Mouse (Mus musculus) megakaryocyte, embryonic 14.5 days (primary cell): ENCODE data around the gene Tmem258. TPM values are rescaled to one million over a fixed set of nuclear protein-coding genes. Genes with fewer than 3 reads are reported as not detected.

ENCODE experiments used
- H3K27me3 ChIP-seq: replicated peaks from 2 replicates; pipeline ENCODE3; 2012; ENCODE audit warnings: inconsistent platforms
- H3K36me3 ChIP-seq: replicated peaks from 2 replicates; pipeline ENCODE3; 2012; ENCODE audit warnings: low read length, inconsistent platforms, mixed read lengths
- H3K4me1 ChIP-seq: 2 replicates; pipeline ENCODE4 v1.6.1; 2012; ENCODE audit warnings: inconsistent platforms
- H3K4me3 ChIP-seq: replicated peaks from 2 replicates; pipeline ENCODE3; 2012; ENCODE audit warnings: moderate library complexity, mild to moderate bottlenecking, inconsistent platforms
- H3K9me3 ChIP-seq: 2 replicates; pipeline ENCODE4 v1.6.1; 2012; ENCODE audit warnings: inconsistent platforms
- FLI1 ChIP-seq: IDR thresholded peaks from 2 replicates; pipeline ENCODE4 v1.6.1; 2012; ENCODE audit warnings: low read length, inconsistent platforms, mixed read lengths
- GATA1 ChIP-seq: IDR thresholded peaks from 3 replicates; pipeline ENCODE4 v1.6.1; 2012; ENCODE audit warnings: mixed read lengths, low read length, inconsistent platforms, borderline replicate concordance
- polyA plus RNA-seq: library from polyadenylated mRNA; stranded (reverse); fragments of >175 nt; gene quantifications from 2 replicates; pipeline ENCODE4 v1.2.3, GENCODE M21; 2012; ENCODE audit warnings: low replicate concordance; ENCODE audit not compliant: insufficient read depth

The Tmem258 gene
- polyA plus RNA-seq, 1 experiment: 17.7 TPM

- peaks cover 22% of the 10 kb centered on the region for H3K4me1 ChIP-seq
- no peak overlapping the region for H3K4me3 ChIP-seq
- TF ChIP-seq FLI1 (no peak), GATA1 (no peak)
- no peaks in the 10 kb centered on the region for H3K36me3 ChIP-seq
- no peaks in the 10 kb centered on the region for H3K9me3 ChIP-seq
- H3K27me3 ChIP-seq: peaks cover 61% of the 10 kb centered on the region
Observed at GRCm38 (mm10) chr19:10219593-10219992, 15.8 kb downstream of the Tmem258 start.

- TF ChIP-seq GATA1 (no peak), FLI1 (no peak)
- Histone ChIP-seq H3K27me3 (peaks cover 56% of the 10 kb centered on the region), H3K4me1 (peaks cover 22% of the 10 kb centered on the region), H3K4me3 (no peak overlapping the region), H3K36me3 (no peaks in the 10 kb centered on the region), H3K9me3 (no peaks in the 10 kb centered on the region)
Observed at GRCm38 (mm10) chr19:10221585-10221984, 17.8 kb downstream of the Tmem258 start.

GRCm38 (mm10) chr19:10222656-10223055 is 18.8 kb downstream of the Tmem258 start:
- Histone ChIP-seq H3K36me3 (no peaks in the 10 kb centered on the region), H3K27me3 (peaks cover 57% of the 10 kb centered on the region), H3K4me3 (no peak overlapping the region), H3K4me1 (peaks cover 22% of the 10 kb centered on the region), H3K9me3 (no peaks in the 10 kb centered on the region)
- no peak for TF ChIP-seq GATA1
- no peak for TF ChIP-seq FLI1

- peaks cover 22% of the 10 kb centered on the region for H3K4me1 ChIP-seq
- no peaks in the 10 kb centered on the region for H3K9me3 ChIP-seq
- H3K27me3 ChIP-seq: peaks cover 57% of the 10 kb centered on the region
- H3K36me3 ChIP-seq: no peaks in the 10 kb centered on the region
- no peak overlapping the region for H3K4me3 ChIP-seq
- TF ChIP-seq GATA1: no peak
- TF ChIP-seq FLI1: no peak
Observed at GRCm38 (mm10) chr19:10223561-10223960, 19.7 kb downstream of the Tmem258 start.

- Histone ChIP-seq H3K36me3 (no peaks in the 10 kb centered on the region), H3K4me1 (peaks cover 17% of the 10 kb centered on the region), H3K27me3 (peaks cover 67% of the 10 kb centered on the region), H3K4me3 (no peak overlapping the region), H3K9me3 (no peaks in the 10 kb centered on the region)
- TF ChIP-seq FLI1 (no peak), GATA1 (no peak)
Observed at GRCm38 (mm10) chr19:10224637-10225453, 21.0 kb downstream of the Tmem258 start.

GRCm38 (mm10) chr19:10225767-10226166 is 22.0 kb downstream of the Tmem258 start:
- TF ChIP-seq FLI1: no peak
- TF ChIP-seq GATA1: no peak
- Histone ChIP-seq H3K4me1 (peaks cover 15% of the 10 kb centered on the region), H3K9me3 (no peaks in the 10 kb centered on the region), H3K27me3 (peaks cover 69% of the 10 kb centered on the region), H3K36me3 (no peaks in the 10 kb centered on the region), H3K4me3 (no peak overlapping the region)

- H3K9me3 ChIP-seq: no peaks in the 10 kb centered on the region
- peaks cover 12% of the 10 kb centered on the region for H3K4me1 ChIP-seq
- no peak for TF ChIP-seq GATA1
- no peak for TF ChIP-seq FLI1
- no peaks in the 10 kb centered on the region for H3K36me3 ChIP-seq
- H3K27me3 ChIP-seq: peaks cover 91% of the 10 kb centered on the region
- no peak overlapping the region for H3K4me3 ChIP-seq
Observed at GRCm38 (mm10) chr19:10231016-10231415, 27.2 kb downstream of the Tmem258 start.

GRCm38 (mm10) chr19:10231871-10232270 is 28.1 kb downstream of the Tmem258 start:
- no peak overlapping the region for H3K4me3 ChIP-seq
- peaks cover 99% of the 10 kb centered on the region for H3K27me3 ChIP-seq
- no peaks in the 10 kb centered on the region for H3K36me3 ChIP-seq
- H3K4me1 ChIP-seq: peaks cover 12% of the 10 kb centered on the region
- TF ChIP-seq GATA1 (no peak), FLI1 (no peak)
- H3K9me3 ChIP-seq: no peaks in the 10 kb centered on the region

- no peak for TF ChIP-seq GATA1
- TF ChIP-seq FLI1: no peak
- no peak overlapping the region for H3K4me3 ChIP-seq
- no peaks in the 10 kb centered on the region for H3K36me3 ChIP-seq
- peaks cover 12% of the 10 kb centered on the region for H3K4me1 ChIP-seq
- H3K9me3 ChIP-seq: no peaks in the 10 kb centered on the region
- peaks cover 98% of the 10 kb centered on the region for H3K27me3 ChIP-seq
Observed at GRCm38 (mm10) chr19:10232327-10233017, 28.7 kb downstream of the Tmem258 start.

- TF ChIP-seq FLI1 (no peak), GATA1 (no peak)
- peaks cover 35% of the 10 kb centered on the region for H3K4me1 ChIP-seq
- peaks cover 98% of the 10 kb centered on the region for H3K27me3 ChIP-seq
- no peaks in the 10 kb centered on the region for H3K9me3 ChIP-seq
- no peaks in the 10 kb centered on the region for H3K36me3 ChIP-seq
- no peak overlapping the region for H3K4me3 ChIP-seq
Observed at GRCm38 (mm10) chr19:10235784-10236565, 32.2 kb downstream of the Tmem258 start.
